Mouse (Mus musculus) heart, postnatal 0 days (tissue): Measurements from ENCODE around the gene Nrbf2. TPM values are rescaled to one million over a fixed set of nuclear protein-coding genes. Genes with fewer than 3 reads are reported as not detected.
A peak's percentile ranks its signal among the peaks of the same experiment; 100 is the strongest.

ENCODE experiments used
- ATAC-seq: fragments of 200-750 bp; cut with Nextera tagmentation; 2 replicates; pipeline ENCODE4 v1.8.0; 2017; ENCODE audit warnings: low read depth, moderate number of reproducible peaks, moderate library complexity; ENCODE audit not compliant: insufficient read depth
- DNase-seq: peaks from one replicate; pipeline ENCODE4 v3.0.0-alpha.2; 2016; ENCODE audit warnings: low spot score
- H3K27ac ChIP-seq: fragments of 300-500 bp; sonication (generic); 2 replicates; pipeline ENCODE4 v1.5.1; 2014; ENCODE audit warnings: low read depth, mild to moderate bottlenecking
- H3K27me3 ChIP-seq: fragments of 300-500 bp; sonication (generic); 2 replicates; pipeline ENCODE4 v1.6.1; 2014; ENCODE audit warnings: low read length, mixed read lengths; ENCODE audit not compliant: control insufficient read depth, insufficient read depth
- H3K36me3 ChIP-seq: fragments of 300-500 bp; sonication (generic); replicated peaks from 2 replicates; pipeline ENCODE4 v1.6.1; 2014; ENCODE audit warnings: low read length, mixed read lengths; ENCODE audit not compliant: control insufficient read depth, insufficient read depth
- H3K4me1 ChIP-seq: fragments of 300-500 bp; sonication (generic); 2 replicates; pipeline ENCODE4 v1.6.1; 2014; ENCODE audit warnings: antibody characterized with exemption; ENCODE audit not compliant: control insufficient read depth, insufficient read depth
- H3K4me2 ChIP-seq: fragments of 300-500 bp; sonication (generic); 2 replicates; pipeline ENCODE4 v1.6.1; 2014; ENCODE audit warnings: low read depth, mild to moderate bottlenecking, low read length, moderate library complexity
- H3K4me3 ChIP-seq: fragments of 300-500 bp; sonication (generic); 2 replicates; pipeline ENCODE4 v1.5.1; 2014; ENCODE audit warnings: low read depth, low read length
- H3K9ac ChIP-seq: fragments of 300-500 bp; sonication (generic); replicated peaks from 2 replicates; pipeline ENCODE4 v1.6.1; 2014; ENCODE audit warnings: low read depth, low read length, mixed read lengths
- H3K9me3 ChIP-seq: fragments of 300-500 bp; sonication (generic); replicated peaks from 2 replicates; pipeline ENCODE4 v1.6.1; 2016; ENCODE audit warnings: low read length; ENCODE audit not compliant: control insufficient read depth
- CTCF ChIP-seq: IDR thresholded peaks from 2 replicates; pipeline ENCODE4 v1.5.1; 2016; ENCODE audit warnings: antibody characterized with exemption, control low read depth, low read depth
- EP300 ChIP-seq: IDR thresholded peaks from 2 replicates; pipeline ENCODE4 v1.6.1; 2016; ENCODE audit warnings: antibody characterized with exemption, low read depth
- WGBS: fragments of 180-500 bp; shearing (Covaris S2); extraction: QIAGEN DNeasy Blood & Tissue Kit; methylation state at CpG from one replicate; pipeline ENCODE4 v1.1.7; 2014; 5-methylcytosine and 5-hydroxymethylcytosine counted together
- polyA plus RNA-seq: library from polyadenylated mRNA; unstranded; fragments of >200 nt; fragmentation: Nextera tagmentation; extraction: Ambion mirVana; gene quantifications from 2 replicates; pipeline ENCODE4 v1.2.1, GENCODE M21; 2015
- total RNA-seq: library from RNA; depleted of rRNA; stranded (reverse); fragments of >200 nt; gene quantifications from 2 replicates; pipeline ENCODE4 v1.2.3, GENCODE M21; 2014; ENCODE audit warnings: low replicate concordance

The Nrbf2 gene
- total and polyA plus RNA-seq, 2 experiments from 2014 or later: 12.5 to 24.3 TPM

- H3K4me3 ChIP-seq: no peak overlapping the region
- 0 out of 2 replicates have a peak overlapping the region, but pooled peaks have one; percentile 10 for H3K9ac ChIP-seq
- 31% methylated on average over 7 of the region's 7 CpGs for WGBS
- H3K36me3 ChIP-seq: peaks cover 62% of the 10 kb centered on the region
- no peak overlapping the region for H3K4me2 ChIP-seq
- DNase-seq: peak; percentile 63
- ATAC-seq: peak; percentile 74
- peaks cover 15% of the 10 kb centered on the region for H3K4me1 ChIP-seq
- no peaks in the 10 kb centered on the region for H3K27me3 ChIP-seq
- TF ChIP-seq EP300 (no peak), CTCF (no peak)
- H3K9me3 ChIP-seq: no peaks in the 10 kb centered on the region
- peak overlapping the region; percentile 70 for H3K27ac ChIP-seq
Observed at GRCm38 (mm10) chr10:67226109-67226508, 59.0 kb downstream of the Nrbf2 start.

GRCm38 (mm10) chr10:67225528-67225927 lies 59.6 kb downstream of the Nrbf2 start:
- Histone ChIP-seq H3K4me2 (no peak overlapping the region), H3K36me3 (peaks cover 61% of the 10 kb centered on the region), H3K4me3 (no peak overlapping the region), H3K27ac (peak overlapping the region; percentile 70; the same call in 1 of the 2 replicates), H3K9me3 (no peaks in the 10 kb centered on the region), H3K27me3 (no peaks in the 10 kb centered on the region), H3K9ac (0 out of 2 replicates have a peak overlapping the region, but pooled peaks have one; percentile 10), H3K4me1 (peaks cover 18% of the 10 kb centered on the region)
- no peak for ATAC-seq
- no peak for DNase-seq
- WGBS: 68% methylated on average over 6 of the region's 6 CpGs
- no peak for TF ChIP-seq EP300
- no peak for TF ChIP-seq CTCF

GRCm38 (mm10) chr10:67223942-67224341 lies 61.2 kb downstream of the Nrbf2 start:
- no peak for ATAC-seq
- 34% methylated on average over 3 of the region's 4 CpGs for WGBS
- no peak overlapping the region for H3K4me2 ChIP-seq
- H3K36me3 ChIP-seq: peaks cover 64% of the 10 kb centered on the region
- no peak overlapping the region for H3K9ac ChIP-seq
- no peaks in the 10 kb centered on the region for H3K27me3 ChIP-seq
- no peak overlapping the region for H3K4me3 ChIP-seq
- TF ChIP-seq CTCF (no peak), EP300 (no peak)
- H3K4me1 ChIP-seq: peaks cover 18% of the 10 kb centered on the region
- H3K27ac ChIP-seq: no peak overlapping the region
- no peak for DNase-seq
- H3K9me3 ChIP-seq: no peaks in the 10 kb centered on the region

- Histone ChIP-seq H3K9ac (no peak overlapping the region), H3K4me2 (no peak overlapping the region), H3K36me3 (peaks cover 62% of the 10 kb centered on the region), H3K27ac (no peak overlapping the region), H3K9me3 (no peaks in the 10 kb centered on the region), H3K27me3 (no peaks in the 10 kb centered on the region), H3K4me1 (peaks cover 18% of the 10 kb centered on the region), H3K4me3 (no peak overlapping the region)
- no peak for DNase-seq
- ATAC-seq: no peak
- TF ChIP-seq CTCF (no peak), EP300 (no peak)
- 31% methylated on average over 5 of the region's 5 CpGs for WGBS
Observed at GRCm38 (mm10) chr10:67221284-67221683, 63.8 kb downstream of the Nrbf2 start.

- DNase-seq: no peak
- ATAC-seq: no peak
- no peaks in the 10 kb centered on the region for H3K27me3 ChIP-seq
- H3K4me2 ChIP-seq: no peak overlapping the region
- TF ChIP-seq EP300 (no peak), CTCF (no peak)
- peaks cover 12% of the 10 kb centered on the region for H3K4me1 ChIP-seq
- H3K27ac ChIP-seq: no peak overlapping the region
- H3K36me3 ChIP-seq: peaks cover 54% of the 10 kb centered on the region
- no peak overlapping the region for H3K9ac ChIP-seq
- no peak overlapping the region for H3K4me3 ChIP-seq
- no peaks in the 10 kb centered on the region for H3K9me3 ChIP-seq
- 60% methylated on average over 4 of the region's 4 CpGs for WGBS
Observed at GRCm38 (mm10) chr10:67220251-67220650, 64.9 kb downstream of the Nrbf2 start.
